Mouse (Mus musculus) embryonic facial prominence, embryonic 11.5 days (tissue): ENCODE measurements around the gene Prkn. TPM values are rescaled to one million over a fixed set of nuclear protein-coding genes. Genes with fewer than 3 reads are reported as not detected.

ENCODE experiments used
- ATAC-seq: fragments of 200-750 bp; cut with Nextera tagmentation; replicated peaks from 2 replicates; pipeline ENCODE4 v1.8.0; 2017; ENCODE audit warnings: low read depth; ENCODE audit not compliant: insufficient number of reproducible peaks, low FRiP score, low TSS enrichment
- DNase-seq: peaks from one replicate; pipeline ENCODE4 v3.0.0-alpha.2; 2015; ENCODE audit warnings: low spot score
- H3K27ac ChIP-seq: fragments of 300-500 bp; sonication (generic); replicated peaks from 2 replicates; pipeline ENCODE4 v1.5.1; 2014; ENCODE audit warnings: mild to moderate bottlenecking, low read depth, low read length, control low read depth
- H3K27me3 ChIP-seq: fragments of 300-500 bp; sonication (generic); 2 replicates; pipeline ENCODE4 v1.6.1; 2014; ENCODE audit warnings: mild to moderate bottlenecking, low read length, moderate library complexity, mixed read lengths; ENCODE audit not compliant: control insufficient read depth, insufficient read depth
- H3K36me3 ChIP-seq: fragments of 300-500 bp; sonication (generic); replicated peaks from 2 replicates; pipeline ENCODE4 v1.6.1; 2014; ENCODE audit warnings: low read depth, mild to moderate bottlenecking, low read length, moderate library complexity, mixed read lengths; ENCODE audit not compliant: control insufficient read depth, insufficient read depth
- H3K4me1 ChIP-seq: fragments of 300-500 bp; sonication (generic); 2 replicates; pipeline ENCODE4 v1.6.1; 2014; ENCODE audit warnings: low read length, mixed read lengths; ENCODE audit not compliant: control insufficient read depth, insufficient read depth
- H3K4me2 ChIP-seq: fragments of 300-500 bp; sonication (generic); 2 replicates; pipeline ENCODE4 v1.6.1; 2014; ENCODE audit warnings: low read depth, mild to moderate bottlenecking, control low read depth, low read length, moderate library complexity
- H3K4me3 ChIP-seq: fragments of 300-500 bp; sonication (generic); 2 replicates; pipeline ENCODE4 v1.5.1; 2014; ENCODE audit warnings: low read depth, low read length, control low read depth
- H3K9ac ChIP-seq: fragments of 300-500 bp; sonication (generic); replicated peaks from 2 replicates; pipeline ENCODE4 v1.6.1; 2014; ENCODE audit warnings: mild to moderate bottlenecking, control low read depth, low read length
- H3K9me3 ChIP-seq: fragments of 300-500 bp; sonication (generic); replicated peaks from 2 replicates; pipeline ENCODE4 v1.6.1; 2016; ENCODE audit warnings: mild to moderate bottlenecking, low read length, inconsistent platforms, mixed read lengths; ENCODE audit not compliant: control insufficient read depth
- WGBS: fragments of 180-500 bp; shearing (Covaris S2); extraction: QIAGEN DNeasy Blood & Tissue Kit; methylation state at CpG from one replicate; pipeline ENCODE4 v1.1.7; 2014; 5-methylcytosine and 5-hydroxymethylcytosine counted together
- polyA plus RNA-seq: library from polyadenylated mRNA; unstranded; fragments of >200 nt; fragmentation: Nextera tagmentation; extraction: Ambion mirVana; gene quantifications from 2 replicates; pipeline ENCODE4 v1.2.1, GENCODE M21; 2014

The Prkn gene
- polyA plus RNA-seq, 1 experiment from 2014 or later, result 0.97 TPM

DNA sequence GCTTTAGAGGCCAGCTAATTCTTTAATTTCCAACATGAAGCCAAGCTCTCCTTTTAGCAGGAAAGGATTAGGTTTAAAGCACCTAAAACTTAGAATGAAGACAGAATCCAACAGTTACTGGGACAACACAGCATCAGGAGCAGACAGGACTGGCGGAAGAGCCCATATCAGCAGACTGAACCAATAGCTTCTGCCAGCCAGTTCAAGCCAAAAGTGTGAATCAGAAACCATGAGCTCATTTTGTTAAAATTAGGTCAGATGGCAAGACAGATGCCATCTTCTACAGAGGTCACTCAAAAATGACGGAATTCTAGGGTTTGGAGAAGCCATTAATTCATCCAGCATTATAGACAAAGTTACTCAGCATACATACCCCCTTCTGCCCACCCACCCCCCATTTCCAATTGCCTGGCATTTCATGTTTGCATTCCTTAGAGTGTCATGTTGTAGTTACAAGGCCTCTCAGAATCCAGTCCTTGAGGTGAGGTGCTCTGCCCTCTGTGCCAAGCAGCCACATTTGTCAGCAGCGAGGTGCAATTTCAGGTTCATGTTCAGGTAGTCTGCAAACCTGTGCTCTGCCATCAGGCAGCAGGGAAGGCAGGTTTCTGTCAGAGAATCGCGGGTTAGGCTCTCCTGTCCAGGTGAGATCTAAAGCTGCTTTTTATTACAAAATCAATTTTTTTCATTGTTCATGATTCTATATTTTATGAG lies 1041.1 kb downstream of the Prkn start:
- no peaks in the 10 kb centered on the region for H3K27me3 ChIP-seq
- ATAC-seq (no peak), DNase-seq (no peak)
- no peaks in the 10 kb centered on the region for H3K36me3 ChIP-seq
- no peak overlapping the region for H3K9ac ChIP-seq
- no peak overlapping the region for H3K4me3 ChIP-seq
- no peaks in the 10 kb centered on the region for H3K9me3 ChIP-seq
- H3K4me1 ChIP-seq, result no peaks in the 10 kb centered on the region
- H3K4me2 ChIP-seq, result no peak overlapping the region
- 82% methylated on average over 5 of the region's 5 CpGs for WGBS
- H3K27ac ChIP-seq, result no peak overlapping the region

DNA sequence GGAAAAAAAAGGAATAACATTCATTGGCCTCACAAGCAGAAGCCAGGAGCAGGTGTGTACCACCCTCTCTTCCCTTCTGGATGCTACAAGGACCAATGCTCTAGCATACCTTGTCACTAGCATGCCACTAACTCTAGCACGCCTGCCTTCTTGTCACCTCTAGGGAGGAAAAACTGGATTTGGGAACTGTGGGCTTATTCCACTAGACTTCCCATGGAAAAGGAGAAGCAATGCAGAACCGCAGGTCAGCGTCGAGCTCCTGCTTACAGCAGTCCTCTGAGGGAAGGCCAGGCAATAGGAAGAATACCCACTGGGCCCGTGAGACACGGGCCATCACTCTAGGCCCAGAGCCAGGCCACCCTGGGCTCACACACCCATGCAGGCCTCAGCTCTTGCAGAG lies 1045.4 kb downstream of the Prkn start:
- ATAC-seq (no peak), DNase-seq (no peak)
- no peaks in the 10 kb centered on the region for H3K4me1 ChIP-seq
- no peak overlapping the region for H3K9ac ChIP-seq
- H3K27ac ChIP-seq, result no peak overlapping the region
- no peaks in the 10 kb centered on the region for H3K27me3 ChIP-seq
- H3K4me2 ChIP-seq, result no peak overlapping the region
- no peak overlapping the region for H3K4me3 ChIP-seq
- no peaks in the 10 kb centered on the region for H3K9me3 ChIP-seq
- WGBS, result 96% methylated on average over 6 of the region's 6 CpGs
- H3K36me3 ChIP-seq, result no peaks in the 10 kb centered on the region

DNA sequence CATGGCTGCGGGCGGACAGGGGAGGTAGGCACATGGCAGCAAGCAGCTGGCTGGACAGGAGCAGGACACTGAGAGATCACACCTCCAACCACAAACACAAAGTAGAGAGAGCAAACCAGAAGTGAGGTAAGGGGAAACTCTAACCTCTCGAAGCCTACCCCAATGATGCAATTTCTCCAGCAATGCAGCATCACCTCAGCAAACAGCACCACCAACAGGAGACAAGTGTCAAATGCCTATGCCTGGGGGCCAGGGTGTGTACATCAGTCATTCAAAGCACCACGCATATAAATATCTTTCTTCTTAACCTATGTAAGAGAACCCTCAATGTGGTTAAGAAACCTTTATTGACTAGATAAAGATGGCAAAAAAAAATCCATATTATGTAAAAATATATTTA lies 1046.8 kb downstream of the Prkn start:
- DNase-seq (no peak), ATAC-seq (no peak)
- no peak overlapping the region for H3K4me2 ChIP-seq
- 78% methylated on average over 4 of the region's 4 CpGs for WGBS
- no peak overlapping the region for H3K4me3 ChIP-seq
- H3K9ac ChIP-seq, result no peak overlapping the region
- no peaks in the 10 kb centered on the region for H3K27me3 ChIP-seq
- no peaks in the 10 kb centered on the region for H3K4me1 ChIP-seq
- H3K9me3 ChIP-seq, result no peaks in the 10 kb centered on the region
- H3K27ac ChIP-seq, result no peak overlapping the region
- no peaks in the 10 kb centered on the region for H3K36me3 ChIP-seq

DNA sequence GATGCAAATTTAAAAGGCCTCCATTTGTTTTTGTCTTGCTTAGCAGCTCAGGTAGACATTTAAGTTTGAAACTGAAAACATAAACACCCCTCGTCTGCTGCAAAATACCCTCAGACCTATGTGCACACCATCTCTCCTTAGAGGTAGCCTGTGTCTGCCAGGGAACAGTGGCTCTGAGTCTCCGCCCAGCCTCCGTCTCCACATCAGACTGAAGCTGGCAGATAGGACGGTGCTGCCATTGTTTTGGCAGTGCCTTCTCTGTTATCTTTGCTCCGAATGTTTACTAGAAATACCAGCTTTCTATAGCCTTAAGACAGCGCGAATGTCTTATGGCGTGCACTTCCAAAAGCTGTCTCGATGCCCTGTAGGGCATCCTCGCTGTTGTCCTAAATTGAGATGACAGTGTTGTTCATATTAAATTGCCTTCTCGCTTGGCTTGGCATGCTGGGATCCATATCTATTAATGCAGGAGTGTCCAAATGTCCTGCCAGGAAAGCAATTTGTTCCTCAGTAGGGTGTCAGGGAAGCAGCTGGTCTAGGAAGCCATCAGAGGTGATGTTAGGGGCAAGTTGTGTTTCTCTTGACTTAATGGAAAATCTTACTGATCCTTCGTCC lies 1047.5 kb downstream of the Prkn start:
- DNase-seq (no peak), ATAC-seq (no peak)
- WGBS, result 79% methylated on average over 12 of the region's 12 CpGs
- no peaks in the 10 kb centered on the region for H3K27me3 ChIP-seq
- no peak overlapping the region for H3K4me2 ChIP-seq
- H3K4me3 ChIP-seq, result no peak overlapping the region
- no peaks in the 10 kb centered on the region for H3K4me1 ChIP-seq
- H3K9ac ChIP-seq, result no peak overlapping the region
- H3K9me3 ChIP-seq, result no peaks in the 10 kb centered on the region
- no peak overlapping the region for H3K27ac ChIP-seq
- no peaks in the 10 kb centered on the region for H3K36me3 ChIP-seq

DNA sequence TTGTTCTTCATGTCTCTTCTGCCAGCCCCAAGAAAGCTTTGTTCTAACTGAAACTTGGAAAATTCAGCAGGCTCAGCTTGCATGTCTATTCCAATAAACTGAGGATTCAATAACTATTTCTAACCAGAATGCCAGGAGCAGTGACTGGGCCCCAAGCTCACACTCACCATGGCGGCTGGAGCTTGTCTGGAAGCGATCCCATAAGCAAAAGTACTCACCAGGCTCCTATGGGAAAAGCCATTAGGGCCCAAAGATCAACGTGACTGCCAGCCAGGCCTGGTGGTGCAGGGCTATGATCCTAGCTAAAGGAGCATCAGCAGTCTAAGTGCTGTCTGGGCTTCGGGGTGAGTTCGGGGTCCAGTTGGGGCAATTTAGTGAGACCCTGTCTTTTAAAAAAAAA lies 1048.6 kb downstream of the Prkn start:
- no peaks in the 10 kb centered on the region for H3K9me3 ChIP-seq
- no peak overlapping the region for H3K4me2 ChIP-seq
- no peaks in the 10 kb centered on the region for H3K27me3 ChIP-seq
- no peak overlapping the region for H3K4me3 ChIP-seq
- WGBS, result 76% methylated on average over 5 of the region's 5 CpGs
- no peak for DNase-seq
- no peak for ATAC-seq
- H3K4me1 ChIP-seq, result no peaks in the 10 kb centered on the region
- no peak overlapping the region for H3K27ac ChIP-seq
- no peak overlapping the region for H3K9ac ChIP-seq
- H3K36me3 ChIP-seq, result no peaks in the 10 kb centered on the region

DNA sequence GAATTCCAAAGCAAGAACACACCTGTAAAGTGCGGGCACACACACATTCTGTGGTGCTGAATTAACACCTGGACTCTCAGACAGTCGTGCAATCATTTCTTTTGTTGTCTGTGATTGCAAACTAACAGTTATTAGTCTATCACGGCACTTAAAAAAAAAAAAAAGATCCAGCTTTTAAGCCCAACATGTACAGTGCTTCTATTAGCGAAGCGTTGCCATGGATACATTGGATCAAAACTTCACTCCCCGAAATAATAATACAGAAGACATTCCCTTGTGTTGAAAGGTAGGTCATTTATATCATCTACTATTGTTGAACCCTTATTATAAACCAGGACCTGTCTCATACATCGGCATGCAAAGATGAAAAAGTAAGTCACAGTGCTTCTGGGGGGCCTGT lies 1060.1 kb downstream of the Prkn start:
- no peak overlapping the region for H3K4me3 ChIP-seq
- H3K4me1 ChIP-seq, result no peaks in the 10 kb centered on the region
- H3K36me3 ChIP-seq, result no peaks in the 10 kb centered on the region
- H3K4me2 ChIP-seq, result no peak overlapping the region
- no peak for DNase-seq
- no peak overlapping the region for H3K27ac ChIP-seq
- 92% methylated on average over 7 of the region's 7 CpGs for WGBS
- no peaks in the 10 kb centered on the region for H3K9me3 ChIP-seq
- H3K9ac ChIP-seq, result no peak overlapping the region
- no peaks in the 10 kb centered on the region for H3K27me3 ChIP-seq
- ATAC-seq, result no peak

DNA sequence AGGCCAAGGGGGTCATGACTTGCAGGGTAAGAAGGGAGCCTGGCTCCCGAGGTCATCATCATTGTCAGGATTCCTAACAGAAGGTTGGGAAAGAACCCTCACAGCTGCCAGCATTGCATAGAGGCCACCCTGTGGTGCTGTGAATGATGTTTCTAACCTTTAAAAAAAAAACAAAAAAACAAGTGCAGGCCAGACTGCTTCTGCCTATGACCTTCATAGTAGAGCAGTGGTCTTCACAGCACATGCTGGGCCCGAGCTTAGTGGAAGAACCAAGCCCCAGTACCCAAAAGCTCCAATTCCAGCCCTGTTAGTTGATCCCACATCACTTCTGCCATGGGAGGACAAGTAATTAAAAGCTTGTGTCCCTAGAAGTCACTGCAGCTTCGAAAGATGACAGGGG lies 1061.5 kb downstream of the Prkn start:
- Histone ChIP-seq H3K4me2 (no peak overlapping the region), H3K27me3 (no peaks in the 10 kb centered on the region), H3K4me1 (no peaks in the 10 kb centered on the region), H3K27ac (no peak overlapping the region), H3K4me3 (no peak overlapping the region), H3K36me3 (no peaks in the 10 kb centered on the region), H3K9ac (no peak overlapping the region), H3K9me3 (no peaks in the 10 kb centered on the region)
- DNase-seq, result no peak
- no peak for ATAC-seq
- WGBS, result 78% methylated on average over 3 of the region's 3 CpGs

DNA sequence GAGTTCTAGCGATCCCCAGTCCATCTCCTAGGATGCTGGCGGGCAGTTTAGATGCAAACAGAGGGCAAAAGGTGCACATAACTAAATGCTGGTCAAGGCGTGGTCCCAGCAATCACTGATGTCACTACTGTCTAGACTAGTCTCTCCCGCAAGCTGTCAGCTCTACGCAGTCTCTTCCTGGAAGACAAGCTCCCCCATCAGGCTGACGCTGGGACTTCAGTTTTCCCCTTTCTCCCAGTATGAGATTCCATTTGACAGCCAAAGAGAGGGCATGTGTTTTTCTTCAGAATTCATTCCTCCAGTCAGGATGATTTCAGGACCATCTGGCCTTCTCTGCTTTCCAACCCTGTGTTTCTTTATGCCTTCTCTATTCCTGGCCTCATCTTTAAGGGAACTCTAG lies 1062.8 kb downstream of the Prkn start:
- DNase-seq (peak; percentile 35), ATAC-seq (no peak)
- H3K27ac ChIP-seq, result no peak overlapping the region
- H3K4me2 ChIP-seq, result no peak overlapping the region
- H3K4me1 ChIP-seq, result no peaks in the 10 kb centered on the region
- no peaks in the 10 kb centered on the region for H3K9me3 ChIP-seq
- whole genome bisulfite sequencing, result 41% methylated on average over 6 of the region's 6 CpGs
- no peaks in the 10 kb centered on the region for H3K36me3 ChIP-seq
- no peaks in the 10 kb centered on the region for H3K27me3 ChIP-seq
- no peak overlapping the region for H3K4me3 ChIP-seq
- H3K9ac ChIP-seq, result no peak overlapping the region
